Mouse (Mus musculus) mature B cell (primary cell): ENCODE measurements around the gene Zbtb9.
"Not testable (repeated sequence)": the region's sequence is repeated elsewhere in the genome, so short reads cannot be mapped to it uniquely, and the experiment has no call there.

Experiments
- in situ Hi-C: fragments of 300-500 bp; cut with MboI; formaldehyde crosslinking; loops from 2 replicates; pipeline ENCODE4 v1.14.3; 2019

Zbtb9 gene

DNA sequence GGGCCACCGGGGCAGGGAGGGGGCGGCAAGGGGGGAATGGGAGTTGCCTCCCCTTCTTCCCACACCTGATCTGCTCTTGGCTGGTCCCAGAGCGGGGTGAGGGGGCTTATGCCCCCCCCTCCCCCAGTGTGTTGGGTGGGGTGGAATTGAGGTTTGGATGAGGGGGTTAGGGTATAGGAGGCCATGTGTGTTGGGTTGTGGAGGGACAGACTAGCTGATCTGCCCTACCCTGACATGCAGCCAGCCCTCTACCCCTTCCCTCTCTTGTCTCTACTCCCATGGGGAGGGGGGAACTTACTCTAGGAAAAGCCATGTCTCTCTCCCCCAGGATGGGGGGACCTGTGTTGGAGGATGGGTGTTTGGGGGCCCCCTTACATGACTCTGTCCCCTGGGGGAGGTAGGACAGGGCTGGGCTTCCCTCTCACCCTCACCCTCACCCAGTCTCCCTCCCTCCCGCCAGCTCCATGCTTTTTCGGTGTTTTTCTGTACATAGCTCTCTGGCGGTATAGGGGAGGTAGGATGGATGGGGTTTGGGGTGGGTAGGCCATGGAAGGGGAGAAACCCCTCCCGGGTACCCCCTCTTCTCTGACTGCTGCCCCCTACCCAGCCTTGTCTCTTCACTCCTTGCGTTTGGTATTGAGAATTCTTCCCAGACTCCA lies 1.6 kb upstream of the Zbtb9 start:
- in situ Hi-C loops: no loop called here

DNA sequence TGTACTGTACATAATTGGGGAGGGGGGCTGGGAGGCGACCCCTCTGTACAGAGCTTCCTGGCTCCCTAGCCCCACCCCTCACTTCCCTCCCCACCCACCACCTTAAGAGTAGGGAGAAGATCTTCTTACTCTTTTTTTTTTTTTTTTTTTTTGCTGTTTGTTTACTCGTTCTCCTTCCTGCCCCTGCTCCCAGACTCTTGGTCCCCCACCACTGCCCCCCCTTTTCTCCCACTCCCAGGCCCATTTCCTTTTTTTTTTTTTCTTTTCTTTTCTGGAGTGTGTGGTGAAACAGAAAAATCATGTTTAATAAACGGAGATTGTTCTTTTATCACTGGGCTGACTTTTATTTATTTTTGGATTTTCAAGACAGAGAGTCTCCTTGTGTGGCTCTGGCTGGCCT lies 860 bp upstream of the Zbtb9 start:
- in situ Hi-C loops: no loop called here

DNA sequence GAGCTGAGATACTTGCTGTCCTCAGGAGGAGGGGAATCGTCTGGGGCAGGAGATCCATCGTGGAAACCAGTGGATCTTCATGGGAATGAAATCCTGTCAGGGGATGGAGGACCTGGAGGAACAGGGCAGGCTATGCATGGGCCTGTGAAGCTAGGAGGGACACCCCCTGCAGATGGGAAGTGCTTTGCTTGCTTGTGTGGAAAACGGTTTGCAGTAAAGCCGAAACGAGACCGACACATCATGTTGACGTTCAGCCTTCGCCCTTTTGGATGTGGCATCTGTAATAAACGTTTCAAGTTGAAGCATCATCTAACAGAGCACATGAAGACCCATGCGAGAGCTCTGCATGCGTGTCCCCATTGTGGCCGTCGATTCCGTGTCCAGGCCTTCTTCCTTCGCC lies 1.6 kb downstream of the Zbtb9 start:
- in situ Hi-C loops: no loop called here

DNA sequence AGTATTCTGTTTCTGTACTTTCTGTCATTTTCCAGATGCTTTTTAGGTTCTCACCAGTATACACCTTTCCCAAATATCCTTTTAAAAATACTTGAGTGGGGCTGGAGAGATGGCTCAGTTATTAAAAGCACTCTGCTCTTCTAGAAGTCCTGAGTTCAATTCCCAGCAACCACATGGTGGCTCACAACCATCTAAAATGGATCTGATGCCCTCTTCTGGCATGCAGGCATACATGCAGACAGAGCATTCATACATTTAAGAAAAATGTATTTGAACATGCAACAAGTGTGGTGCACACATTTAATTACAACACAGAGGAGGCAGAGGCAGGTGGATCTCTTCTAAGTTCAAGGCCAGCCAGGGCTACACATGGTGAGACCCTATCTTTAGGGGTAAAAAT lies 2.4 kb downstream of the Zbtb9 start:
- in situ Hi-C loops: no loop called here

DNA sequence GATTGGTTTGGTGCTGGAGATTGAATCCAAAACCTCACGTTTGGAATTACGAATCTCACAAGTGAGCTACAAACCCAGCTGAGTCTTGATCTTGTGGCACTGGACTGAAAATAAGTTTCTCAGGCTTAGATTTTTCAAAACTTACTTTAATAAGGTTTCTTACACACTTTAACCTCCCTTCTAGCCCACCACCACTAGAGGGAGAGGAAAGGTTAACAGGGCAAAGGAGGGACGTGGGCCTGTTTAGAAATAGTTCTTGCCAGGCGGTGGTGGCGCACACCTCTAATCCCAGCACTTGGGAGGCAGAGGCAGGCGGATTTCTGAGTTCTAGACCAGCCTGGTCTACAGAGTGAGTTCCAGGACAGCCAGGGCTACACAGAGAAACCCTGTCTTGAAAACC lies 4.4 kb downstream of the Zbtb9 start:
- in situ Hi-C loops: not testable (repeated sequence)

DNA sequence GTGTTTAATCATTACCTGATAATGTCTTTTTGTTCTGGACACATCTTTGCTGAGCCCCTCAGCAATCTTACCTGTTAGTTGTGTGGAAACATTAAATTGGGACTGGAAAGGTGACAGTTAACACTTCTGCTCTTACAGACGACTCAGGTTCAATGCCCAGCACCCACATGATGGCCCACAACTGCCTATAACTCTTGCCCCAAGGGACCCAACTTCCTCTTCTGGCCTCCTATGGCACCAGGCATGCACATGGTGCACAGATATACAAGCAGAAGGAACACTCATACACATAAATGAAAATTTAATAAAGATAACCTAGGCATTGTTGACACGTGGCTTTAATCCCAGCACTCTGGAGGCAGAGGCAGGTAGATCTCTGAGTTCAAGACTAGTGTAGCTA lies 6.5 kb downstream of the Zbtb9 start:
- in situ Hi-C loops: no loop called here

DNA sequence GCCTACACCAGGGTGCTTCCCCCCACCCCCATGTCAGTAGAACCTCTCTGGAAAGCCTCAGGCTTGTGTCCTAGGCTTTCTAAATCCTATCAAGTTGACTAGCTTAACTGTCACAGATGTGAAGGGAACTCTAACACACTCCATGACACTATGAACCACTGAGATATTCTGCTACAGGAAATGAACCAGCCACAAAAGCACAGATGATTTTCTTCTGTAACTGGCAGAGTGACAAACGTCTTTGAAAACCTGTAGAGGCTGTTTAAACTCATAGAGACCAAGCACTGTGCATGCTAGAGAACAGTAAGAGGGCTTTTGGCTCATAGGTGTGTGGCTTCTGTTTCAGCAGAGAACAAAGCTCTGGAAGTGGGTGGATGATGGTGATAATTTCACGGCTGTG lies 8.1 kb downstream of the Zbtb9 start:
- in situ Hi-C loops: no loop called here

DNA sequence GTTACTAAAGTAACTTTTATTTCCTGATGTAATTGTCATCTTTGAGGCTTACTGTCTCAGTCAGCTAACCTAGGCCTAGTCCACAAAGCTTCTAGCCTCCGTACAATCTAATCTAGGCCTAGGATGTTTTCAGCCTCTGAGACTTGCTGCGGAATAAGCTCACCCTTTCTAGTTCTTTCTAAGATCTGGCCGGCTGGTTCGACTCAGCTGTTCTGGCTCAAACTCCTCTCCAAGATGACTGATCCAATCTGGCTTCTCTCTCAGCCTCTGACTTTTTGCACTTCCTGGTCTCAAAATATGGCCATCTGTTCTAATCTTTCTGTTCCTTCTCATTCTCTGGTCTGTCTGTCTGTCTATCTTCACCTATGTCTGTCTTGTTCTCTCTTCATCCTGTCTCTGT lies 10.4 kb downstream of the Zbtb9 start:
- in situ Hi-C loops: no loop called here

DNA sequence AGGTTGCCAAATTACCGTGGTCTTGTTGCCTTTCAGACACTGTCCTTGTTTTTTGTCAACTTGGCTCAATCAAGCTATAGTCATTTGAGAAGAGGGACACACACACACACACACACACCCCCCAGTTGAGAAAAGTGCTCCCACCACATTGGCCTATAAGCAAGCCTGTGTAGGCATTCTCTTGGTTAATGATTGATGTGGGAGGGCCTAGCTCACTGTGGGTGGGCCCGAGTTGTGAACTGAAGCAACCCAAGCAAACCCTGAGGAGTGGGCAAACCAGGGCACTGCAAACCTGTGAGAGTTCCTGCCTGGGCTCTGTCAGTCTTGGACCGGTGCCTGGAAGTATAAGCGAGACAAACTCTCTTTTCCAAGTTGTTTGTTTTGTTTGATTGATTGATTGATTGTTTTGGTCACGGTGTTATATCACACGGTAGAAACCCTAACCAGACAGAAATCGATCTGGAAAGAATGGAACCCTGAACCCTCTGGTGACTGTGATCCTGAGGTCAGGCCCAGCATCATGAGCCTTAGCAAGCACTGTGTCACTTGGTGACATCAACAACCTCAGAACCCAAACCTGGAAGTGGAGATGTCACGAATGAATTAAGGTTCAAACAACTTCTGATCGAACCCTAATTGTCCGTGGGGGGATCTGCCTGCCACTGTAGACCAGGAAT lies 12.7 kb downstream of the Zbtb9 start:
- in situ Hi-C loops: no loop called here

DNA sequence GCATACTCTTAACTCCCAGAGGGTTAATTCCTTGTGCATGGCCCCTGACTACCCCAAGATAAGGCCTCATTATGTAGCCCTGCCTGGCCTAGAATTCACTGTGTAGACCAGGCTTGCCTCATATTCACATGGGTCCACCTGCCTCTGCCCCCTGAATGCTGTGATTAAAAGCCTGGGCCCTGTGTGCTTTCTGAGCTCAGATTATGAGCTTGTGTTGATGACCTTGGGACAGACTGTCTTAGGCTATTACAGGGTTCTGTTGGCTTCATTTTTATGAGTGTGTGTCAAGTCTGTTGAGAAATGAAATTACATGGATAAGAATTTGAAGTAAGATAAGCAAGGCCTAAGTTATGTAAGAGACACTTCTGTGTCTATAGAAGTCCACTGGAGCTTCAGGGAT lies 17.6 kb downstream of the Zbtb9 start:
- in situ Hi-C loops: no loop called here

DNA sequence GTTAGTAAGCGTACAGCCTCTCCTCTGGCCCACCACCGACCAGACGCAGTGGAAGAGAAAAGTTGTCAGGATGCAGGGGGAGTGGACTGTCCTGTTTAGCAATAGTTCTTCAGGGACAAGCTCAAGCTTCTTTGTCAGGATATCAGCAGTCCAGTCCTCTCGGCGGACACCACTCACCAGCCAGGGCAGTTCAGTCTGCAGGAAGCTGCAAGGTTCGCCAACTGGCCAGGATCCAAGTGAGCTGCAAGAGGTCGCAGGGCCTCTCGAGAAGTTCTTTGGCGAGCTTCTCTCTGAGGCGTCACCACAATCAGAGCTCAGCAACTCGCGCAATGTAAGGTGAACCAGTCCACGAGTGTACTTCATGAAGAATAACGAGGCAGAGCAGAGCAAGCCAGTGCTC lies 21.4 kb downstream of the Zbtb9 start:
- in situ Hi-C loops: no loop called here

DNA sequence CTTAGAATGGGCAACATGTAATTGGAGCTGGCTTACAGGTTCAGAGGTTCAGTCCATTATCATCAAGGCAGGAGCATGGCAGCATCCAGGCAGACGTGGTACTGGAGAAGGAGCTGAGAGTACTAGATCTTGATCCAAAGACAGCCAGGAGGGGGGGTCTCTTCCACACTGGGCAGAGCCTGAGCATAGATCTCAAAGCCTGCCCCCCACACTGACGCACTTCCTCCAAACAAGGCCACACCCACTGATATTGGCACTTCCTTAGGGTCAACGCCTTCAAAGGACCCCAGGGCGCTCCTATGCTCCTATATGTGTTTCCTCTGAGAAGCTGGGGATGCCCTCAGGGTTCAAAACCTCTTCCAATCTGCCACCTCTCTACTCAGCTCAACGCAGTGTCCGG lies 22.0 kb downstream of the Zbtb9 start:
- in situ Hi-C loops: no loop called here

DNA sequence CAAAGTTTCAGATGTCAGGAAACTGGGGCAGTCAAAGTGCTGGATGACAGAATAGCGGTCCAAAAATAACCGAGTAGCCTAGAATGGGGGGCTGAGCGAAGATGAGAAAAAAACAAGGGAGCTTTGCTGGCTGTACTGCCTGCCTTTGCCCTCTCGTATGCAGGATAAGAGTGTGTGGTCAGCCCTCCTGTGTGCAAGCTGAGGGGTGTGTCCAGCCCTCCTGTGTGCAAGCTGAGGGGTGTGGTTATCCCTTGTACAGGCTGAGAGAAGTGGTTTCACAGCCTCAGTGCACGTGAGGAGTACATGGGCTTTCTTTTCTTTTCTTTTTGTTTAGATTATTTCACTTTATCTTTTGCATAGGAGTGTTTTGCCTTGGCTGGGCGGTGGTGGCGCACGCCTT lies 22.6 kb downstream of the Zbtb9 start:
- in situ Hi-C loops: no loop called here

DNA sequence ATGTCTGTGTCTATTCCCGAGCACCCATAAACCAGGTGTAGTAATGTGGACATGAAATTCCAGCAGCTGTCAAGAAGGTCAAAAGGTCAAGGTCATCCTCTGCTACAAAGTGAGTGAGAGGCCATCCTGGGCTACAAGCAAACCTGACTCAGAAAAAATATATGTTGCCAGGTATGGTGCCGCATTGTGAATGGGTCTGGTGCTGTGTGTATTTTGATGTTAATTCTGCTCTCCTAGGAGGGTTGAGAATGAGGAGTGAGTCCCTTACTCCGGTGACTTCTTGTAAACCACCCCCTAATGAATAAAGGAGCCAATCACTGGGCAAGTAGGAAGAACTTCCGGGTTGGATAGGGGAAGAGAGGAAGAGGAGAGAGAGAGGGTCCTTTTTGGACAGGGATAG lies 24.7 kb downstream of the Zbtb9 start:
- in situ Hi-C loops: no loop called here

DNA sequence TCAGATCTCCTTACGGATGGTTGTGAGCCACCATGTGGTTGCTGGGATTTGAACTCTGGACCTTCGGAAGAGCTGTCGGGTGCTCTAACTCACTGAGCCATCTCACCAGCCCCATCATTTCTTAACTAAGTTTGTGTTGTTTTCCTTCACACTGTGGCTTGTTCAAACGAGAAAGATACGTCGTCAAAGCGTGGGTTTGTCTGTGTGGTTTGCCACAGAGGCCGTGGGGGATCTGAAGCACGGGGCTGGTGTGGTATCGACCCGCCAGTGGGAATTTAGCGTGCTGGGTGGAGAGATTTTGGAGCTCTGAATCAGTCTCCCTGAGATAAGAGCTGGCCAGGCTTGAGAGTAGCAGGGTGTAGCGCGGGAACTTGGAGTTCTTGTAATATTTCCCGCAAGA lies 25.3 kb downstream of the Zbtb9 start:
- in situ Hi-C loops: no loop called here

DNA sequence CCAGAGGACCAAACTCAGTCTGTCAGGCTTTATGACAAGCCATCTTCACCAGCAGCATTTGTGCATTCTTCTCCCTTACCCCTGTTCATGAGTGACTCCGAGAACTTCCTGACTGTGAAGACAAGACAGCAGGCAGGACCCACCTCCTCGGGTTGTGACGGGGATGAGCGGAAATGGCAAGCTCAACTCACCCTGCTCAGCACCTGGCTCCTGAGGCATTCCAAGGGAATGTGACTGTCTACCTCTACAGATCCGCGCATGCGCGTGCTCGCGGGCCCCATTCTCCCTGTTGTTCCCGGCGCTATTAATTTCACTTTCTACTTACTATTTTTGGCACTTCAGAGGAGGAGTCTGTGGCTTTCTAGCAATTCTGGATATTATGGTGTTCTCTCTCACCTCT lies 27.0 kb downstream of the Zbtb9 start:
- in situ Hi-C loops: no loop called here

DNA sequence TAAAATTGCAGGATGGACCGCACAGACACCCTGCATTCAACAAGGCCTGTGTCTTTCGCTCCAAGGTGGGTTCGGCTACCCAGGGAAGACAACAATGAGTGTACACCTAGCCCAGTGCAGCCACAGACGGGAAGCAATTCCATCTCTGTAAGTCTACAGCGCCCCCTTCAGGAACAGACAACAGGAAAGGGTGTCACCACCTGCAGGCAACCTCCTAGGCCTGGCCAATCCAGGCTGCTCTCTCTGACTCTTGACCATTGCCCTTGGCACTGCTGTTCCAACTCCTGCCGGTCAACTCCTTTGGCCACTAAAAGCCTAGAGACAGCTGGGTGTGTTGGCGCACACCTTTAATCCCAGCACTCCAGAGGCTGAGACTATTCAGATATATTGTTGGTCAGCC lies 28.2 kb downstream of the Zbtb9 start:
- in situ Hi-C loops: no loop called here

DNA sequence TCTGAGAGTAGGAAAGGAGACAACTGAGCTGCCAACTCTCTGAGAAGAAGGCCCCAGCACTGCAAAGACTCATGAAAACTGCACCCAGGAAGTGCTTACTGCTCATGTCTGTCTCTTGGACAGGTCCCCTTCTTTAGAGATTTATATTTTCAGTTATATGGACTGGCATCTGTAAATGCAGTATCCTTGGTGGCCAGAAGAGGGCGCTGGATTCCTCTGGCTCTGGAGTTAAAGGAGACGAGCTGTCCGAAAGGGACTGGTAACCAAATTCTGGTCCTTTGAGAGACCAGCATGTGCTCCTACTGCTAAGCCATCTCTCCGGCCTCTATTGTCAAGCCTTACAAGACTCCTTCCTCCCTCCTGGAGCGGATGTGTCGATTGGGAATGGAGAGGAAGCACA lies 28.9 kb downstream of the Zbtb9 start:
- in situ Hi-C loops: no loop called here

DNA sequence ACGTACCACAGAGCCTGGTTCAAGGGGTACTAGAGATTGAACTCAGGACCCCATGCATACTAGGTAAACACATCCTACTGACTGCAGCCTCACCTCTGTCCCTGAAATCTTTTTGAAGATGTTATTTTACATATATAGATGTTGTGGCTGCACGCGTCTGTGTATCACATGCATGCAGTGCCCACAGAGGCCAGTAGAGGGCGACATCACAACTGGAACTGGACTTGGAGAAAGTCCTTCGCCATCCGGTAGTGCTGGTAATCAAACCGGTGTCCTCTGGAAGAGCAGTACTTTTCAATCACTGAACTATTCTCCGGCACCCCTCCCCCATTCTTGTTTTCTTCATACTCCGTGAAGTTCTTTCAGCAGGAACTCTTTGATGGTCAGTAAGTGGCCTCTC lies 31.5 kb downstream of the Zbtb9 start:
- in situ Hi-C loops: no loop called here

DNA sequence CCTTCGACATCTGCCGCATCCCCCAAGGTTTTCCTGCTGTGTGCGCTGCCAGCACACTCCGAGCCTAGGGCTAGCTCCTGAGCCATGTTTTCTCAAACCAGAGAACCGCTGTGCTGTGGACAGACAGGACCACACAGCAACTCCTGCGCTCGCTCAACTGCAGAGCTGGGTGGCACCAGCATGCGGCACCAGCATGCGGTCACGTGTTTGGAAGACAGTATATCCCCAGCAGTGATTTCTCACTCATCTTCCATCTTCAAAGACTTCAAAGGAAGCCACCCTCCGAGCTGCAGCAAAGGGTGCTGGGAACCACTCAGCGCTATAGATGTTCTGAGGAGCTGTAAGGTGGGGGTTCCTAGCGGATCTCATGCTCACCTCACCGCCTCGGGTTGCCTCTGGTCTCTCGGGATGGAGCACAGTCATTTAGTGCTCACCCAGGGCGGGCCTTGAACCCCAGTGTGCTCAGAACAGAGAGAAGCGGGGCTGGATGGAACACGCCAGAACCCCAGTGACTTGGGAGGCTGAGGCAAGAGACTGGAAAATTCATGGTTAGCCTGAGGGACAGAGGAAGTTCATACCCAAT lies 32.0 kb downstream of the Zbtb9 start:
- in situ Hi-C loops: no loop called here

DNA sequence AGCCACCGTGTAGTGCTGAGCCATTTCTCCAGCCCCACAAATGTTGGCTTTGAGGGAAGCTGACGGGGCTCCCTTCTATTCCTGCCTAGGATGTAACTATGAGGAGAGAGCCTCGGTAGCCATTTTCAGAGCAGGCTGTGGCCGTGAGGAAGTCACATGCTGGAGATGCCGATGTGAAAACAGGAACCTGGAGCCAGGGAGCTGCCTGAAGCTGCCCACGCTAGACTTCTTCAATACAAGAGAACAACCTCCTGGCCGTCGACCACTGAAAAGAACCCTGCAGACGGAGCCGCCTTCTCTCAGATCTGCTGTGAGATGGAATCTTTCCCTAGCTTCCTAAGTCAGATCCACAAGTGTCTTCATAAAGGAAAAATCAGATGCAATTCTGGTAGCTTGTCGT lies 32.7 kb downstream of the Zbtb9 start:
- in situ Hi-C loops: no loop called here

DNA sequence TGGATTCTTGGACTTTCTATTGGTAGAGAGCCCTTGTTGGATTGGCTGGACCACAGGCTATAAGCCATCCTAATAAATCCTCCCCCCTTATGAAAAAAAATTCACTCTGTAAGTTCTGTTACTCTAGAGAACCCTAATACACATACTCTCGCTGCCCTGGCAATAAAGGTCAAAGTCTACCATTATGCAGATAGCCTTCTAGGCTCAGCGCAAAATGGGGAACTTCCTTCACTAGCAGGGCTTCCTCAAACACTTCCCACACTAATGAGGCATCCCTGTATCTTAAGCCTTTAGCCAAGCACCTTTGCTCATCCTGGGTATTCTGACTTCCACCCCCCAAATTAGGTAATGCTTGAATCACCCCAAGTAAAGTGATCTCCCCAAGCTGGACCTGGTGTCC lies 35.3 kb downstream of the Zbtb9 start:
- in situ Hi-C loops: no loop called here

DNA sequence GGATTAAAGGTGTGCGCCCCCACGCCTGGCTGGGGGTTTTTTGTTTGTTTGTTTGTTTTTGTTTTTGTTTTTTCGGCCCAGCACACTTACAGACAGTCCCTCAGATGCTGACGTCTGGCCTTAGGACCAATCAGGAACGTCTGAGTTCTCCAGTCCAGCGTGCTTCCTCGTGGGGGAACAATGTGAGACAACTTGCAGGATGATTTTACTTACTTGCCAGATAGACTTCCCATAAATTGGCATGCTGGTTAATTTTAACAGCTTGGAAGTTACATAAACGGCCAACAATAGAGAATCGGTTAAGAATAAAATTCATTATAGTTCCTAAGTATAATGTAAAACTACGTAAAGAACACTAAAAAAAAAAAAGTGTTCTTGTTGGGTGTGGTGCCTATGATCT lies 38.2 kb downstream of the Zbtb9 start:
- in situ Hi-C loops: no loop called here
